Mouse (Mus musculus) stomach, embryonic 14.5 days (tissue): Measurements from ENCODE around the gene Hirip3. TPM values are rescaled to one million over a fixed set of nuclear protein-coding genes. Genes with fewer than 3 reads are reported as not detected.
A peak's percentile ranks its signal among the peaks of the same experiment; 100 is the strongest.

ENCODE experiments used
- ATAC-seq: fragments of 200-750 bp; cut with Nextera tagmentation; 2 replicates; pipeline ENCODE4 v1.8.0; 2017; ENCODE audit warnings: low read depth, moderate TSS enrichment; ENCODE audit not compliant: insufficient number of reproducible peaks, insufficient read depth, low FRiP score
- H3K27ac ChIP-seq: fragments of 300-500 bp; sonication (generic); 2 replicates; pipeline ENCODE4 v1.5.1; 2014; ENCODE audit warnings: mild to moderate bottlenecking, low read length, moderate library complexity, mixed read lengths
- H3K27me3 ChIP-seq: fragments of 300-500 bp; sonication (generic); 2 replicates; pipeline ENCODE4 v1.6.1; 2014; ENCODE audit warnings: low read length, control low read depth, mixed read lengths; ENCODE audit not compliant: control insufficient read depth, insufficient read depth
- H3K36me3 ChIP-seq: fragments of 300-500 bp; sonication (generic); 2 replicates; pipeline ENCODE4 v1.6.1; 2014; ENCODE audit warnings: mild to moderate bottlenecking, control low read depth, low read length, moderate library complexity, mixed read lengths; ENCODE audit not compliant: control insufficient read depth, insufficient read depth
- H3K4me1 ChIP-seq: fragments of 300-500 bp; sonication (generic); 2 replicates; pipeline ENCODE4 v1.6.1; 2014; ENCODE audit warnings: low read length, control low read depth, mixed read lengths; ENCODE audit not compliant: control insufficient read depth, insufficient read depth
- H3K4me2 ChIP-seq: fragments of 300-500 bp; sonication (generic); replicated peaks from 2 replicates; pipeline ENCODE4 v1.6.1; 2014; ENCODE audit warnings: low read depth, low read length, control low read depth
- H3K4me3 ChIP-seq: fragments of 300-500 bp; sonication (generic); 2 replicates; pipeline ENCODE4 v1.5.1; 2014; ENCODE audit warnings: low read depth, low read length, control low read depth
- H3K9ac ChIP-seq: fragments of 300-500 bp; sonication (generic); replicated peaks from 2 replicates; pipeline ENCODE4 v1.6.1; 2014; ENCODE audit warnings: low read depth, mild to moderate bottlenecking, control low read depth, low read length, moderate library complexity, mixed read lengths
- H3K9me3 ChIP-seq: fragments of 300-500 bp; sonication (generic); 2 replicates; pipeline ENCODE4 v1.6.1; 2016; ENCODE audit warnings: low read depth, low read length, control low read depth; ENCODE audit not compliant: control insufficient read depth
- WGBS: fragments of 180-500 bp; shearing (Covaris S2); extraction: QIAGEN DNeasy Blood & Tissue Kit; methylation state at CpG from one replicate; pipeline ENCODE4 v1.1.7; 2014; 5-methylcytosine and 5-hydroxymethylcytosine counted together
- polyA plus RNA-seq: library from polyadenylated mRNA; unstranded; fragments of >200 nt; fragmentation: Nextera tagmentation; extraction: Ambion mirVana; gene quantifications from 2 replicates; pipeline ENCODE4 v1.2.1, GENCODE M21; 2014

Gene Hirip3
- polyA plus RNA-seq, 1 experiment from 2014 or later = 21.2 TPM

DNA sequence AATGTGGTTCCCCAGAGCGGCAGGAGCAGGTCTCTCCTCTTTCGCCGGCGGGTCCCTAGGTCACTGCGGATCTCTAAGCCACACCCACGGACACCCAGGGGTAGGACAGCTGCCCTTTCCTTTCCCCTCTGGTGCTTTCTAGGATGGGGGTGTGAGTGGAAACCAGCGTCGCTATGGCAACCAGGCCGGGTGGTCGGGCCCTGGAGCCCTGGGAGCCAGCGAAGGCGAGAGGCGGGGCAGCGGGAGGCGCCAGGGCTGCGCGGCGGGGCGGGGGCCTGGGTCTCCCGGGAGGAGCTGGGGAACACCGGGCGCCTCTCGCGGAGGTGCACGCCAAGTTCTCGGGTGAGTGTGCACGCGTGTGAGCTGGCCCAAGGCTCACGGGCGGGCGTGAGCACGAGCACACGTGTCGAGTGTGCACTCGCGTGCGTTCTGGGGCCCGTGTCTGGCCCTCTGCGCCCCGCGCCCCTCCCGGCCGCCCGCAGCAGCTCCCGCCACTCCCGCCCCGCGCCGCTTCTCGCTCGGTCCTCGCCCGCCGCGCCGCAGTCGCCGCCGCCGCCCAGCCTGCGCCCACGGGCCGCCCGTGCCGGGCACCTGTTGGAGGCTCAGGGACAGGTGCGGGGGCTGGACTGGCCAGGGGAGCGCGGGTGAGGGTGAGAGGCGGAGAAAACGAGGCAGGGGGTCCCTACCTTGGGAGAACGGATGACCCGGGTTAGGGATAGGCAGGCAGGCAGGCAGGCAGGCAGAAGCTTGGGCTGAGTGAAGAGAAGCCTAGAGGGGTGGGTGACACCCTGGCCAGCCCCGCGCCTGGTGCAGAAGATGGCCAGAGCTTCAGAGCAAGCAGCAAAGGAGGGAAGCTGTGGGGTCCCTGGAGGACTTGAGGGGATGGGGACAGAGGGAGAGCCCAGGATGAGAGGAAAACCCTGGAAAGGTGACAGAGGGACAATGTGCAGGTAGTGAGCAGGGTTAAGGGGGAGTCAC is 14.1 kb upstream of the Hirip3 start:
- H3K27ac ChIP-seq = no peak overlapping the region
- H3K4me3 ChIP-seq = peak overlapping the region; percentile 50
- under 1% methylated on average over 74 of the region's 74 CpGs for WGBS
- peak overlapping the region; percentile 99 for H3K4me2 ChIP-seq
- peaks cover 12% of the 10 kb centered on the region for H3K27me3 ChIP-seq
- peaks cover 10% of the 10 kb centered on the region; the same call in 1 of the 2 replicates for H3K4me1 ChIP-seq
- peak overlapping the region; percentile 52 for H3K9ac ChIP-seq
- peak; percentile 15; the same call in 1 of the 2 replicates for ATAC-seq
- peaks cover 6% of the 10 kb centered on the region for H3K36me3 ChIP-seq
- H3K9me3 ChIP-seq = no peaks in the 10 kb centered on the region

DNA sequence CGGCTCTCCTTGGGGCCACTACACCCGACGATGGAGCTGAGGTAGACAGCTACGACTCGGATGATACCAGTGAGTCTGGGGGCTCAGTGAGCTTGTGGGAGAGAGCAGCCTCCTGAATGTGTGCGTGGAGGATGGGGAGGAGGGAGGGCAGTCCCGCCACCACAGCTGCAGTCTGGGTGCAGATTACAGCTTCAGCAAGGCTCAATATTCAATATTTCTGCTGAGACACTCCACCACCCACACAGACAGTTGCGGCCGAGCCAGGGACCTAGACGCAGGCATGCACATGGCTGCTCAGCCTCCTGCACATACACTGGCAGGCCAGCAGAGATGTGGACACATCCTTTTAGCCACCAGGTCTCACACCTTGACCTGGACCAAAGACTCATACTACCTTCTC is 13.0 kb upstream of the Hirip3 start:
- WGBS = 21% methylated on average over 10 of the region's 10 CpGs

DNA sequence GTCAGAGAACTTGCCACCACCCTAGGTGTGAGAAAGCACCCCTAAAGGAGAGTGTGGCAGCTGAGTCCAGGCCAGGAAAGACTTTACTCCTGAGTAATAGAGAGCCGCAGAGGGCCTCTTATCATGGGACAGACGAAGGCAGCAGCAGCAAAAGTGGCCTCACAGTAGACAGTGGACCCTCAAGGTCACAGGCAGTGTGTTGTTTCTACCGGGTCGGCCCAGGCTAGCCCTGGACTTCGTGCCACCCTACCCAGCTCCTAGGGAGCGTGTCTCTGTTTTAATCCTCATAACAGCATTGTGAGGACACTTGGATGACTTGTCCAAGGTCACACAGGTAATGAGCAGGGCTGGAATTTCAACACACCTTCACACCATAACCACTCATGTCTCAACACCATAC is 11.6 kb upstream of the Hirip3 start:
- Histone ChIP-seq H3K9me3 (no peaks in the 10 kb centered on the region), H3K4me2 (no peak overlapping the region), H3K27me3 (peaks cover 12% of the 10 kb centered on the region), H3K4me3 (no peak overlapping the region), H3K27ac (no peak overlapping the region), H3K4me1 (peaks cover 10% of the 10 kb centered on the region; the same call in 1 of the 2 replicates), H3K36me3 (peaks cover 25% of the 10 kb centered on the region), H3K9ac (no peak overlapping the region)
- WGBS = 80% methylated on average over 6 of the region's 6 CpGs
- ATAC-seq = no peak

More for the DNA sequence above, 13.0 kb upstream of the Hirip3 start:
- no peak overlapping the region for H3K27ac ChIP-seq
- no peak overlapping the region for H3K9ac ChIP-seq
- H3K36me3 ChIP-seq = peaks cover 17% of the 10 kb centered on the region
- H3K4me2 ChIP-seq = peak overlapping the region; percentile 99; the same call in 1 of the 2 replicates
- peak overlapping the region; percentile 50 for H3K4me3 ChIP-seq
- peaks cover 10% of the 10 kb centered on the region; the same call in 1 of the 2 replicates for H3K4me1 ChIP-seq
- ATAC-seq = no peak
- H3K27me3 ChIP-seq = peaks cover 12% of the 10 kb centered on the region
- no peaks in the 10 kb centered on the region for H3K9me3 ChIP-seq

DNA sequence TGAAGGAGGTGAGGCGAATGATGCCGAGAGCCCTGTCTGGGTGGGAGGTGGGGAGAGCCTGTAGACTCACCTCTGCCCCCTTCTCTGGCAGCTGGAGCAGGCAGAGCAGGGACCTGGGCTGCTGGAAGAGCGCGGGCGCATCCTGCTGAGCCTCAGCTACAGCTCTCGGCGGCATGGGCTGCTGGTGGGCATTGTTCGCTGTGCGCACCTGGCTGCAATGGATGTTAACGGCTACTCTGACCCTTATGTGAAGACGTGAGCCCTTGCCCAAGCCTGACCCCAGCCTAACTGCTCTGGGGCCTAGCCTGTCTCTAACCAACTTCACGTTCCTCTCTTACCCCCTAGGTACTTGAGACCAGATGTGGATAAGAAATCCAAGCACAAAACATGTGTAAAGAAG is 10.6 kb upstream of the Hirip3 start:
- Histone ChIP-seq H3K4me1 (peaks cover 10% of the 10 kb centered on the region; the same call in 1 of the 2 replicates), H3K9me3 (no peaks in the 10 kb centered on the region), H3K4me3 (no peak overlapping the region), H3K36me3 (peaks cover 31% of the 10 kb centered on the region), H3K27ac (no peak overlapping the region), H3K4me2 (no peak overlapping the region), H3K9ac (no peak overlapping the region), H3K27me3 (peaks cover 12% of the 10 kb centered on the region)
- no peak for ATAC-seq
- 48% methylated on average over 12 of the region's 12 CpGs for WGBS

DNA sequence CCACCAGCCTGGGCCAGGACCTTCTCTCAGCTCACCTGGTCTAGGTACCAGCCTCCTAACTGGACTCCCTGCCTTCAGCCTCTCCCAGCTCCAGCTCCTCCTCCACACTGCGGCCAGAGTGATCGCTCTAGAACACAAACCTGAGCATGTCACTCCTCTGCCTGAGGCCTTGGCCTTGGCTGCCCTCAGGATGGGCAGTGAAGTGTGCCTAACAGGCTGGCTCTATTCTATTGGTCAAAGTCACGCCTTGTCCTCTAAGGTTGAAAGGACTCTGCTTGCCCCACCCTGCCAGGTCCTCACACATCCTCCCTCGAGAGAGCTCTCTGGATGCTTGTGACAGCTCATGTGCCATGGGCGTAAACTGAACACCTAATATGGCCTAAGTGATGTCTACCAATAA is 8.3 kb upstream of the Hirip3 start:
- Histone ChIP-seq H3K4me3 (no peak overlapping the region), H3K4me1 (peaks cover 1% of the 10 kb centered on the region; the same call in 1 of the 2 replicates), H3K9ac (no peak overlapping the region), H3K27me3 (peaks cover 8% of the 10 kb centered on the region), H3K4me2 (no peak overlapping the region), H3K9me3 (no peaks in the 10 kb centered on the region), H3K27ac (no peak overlapping the region), H3K36me3 (peaks cover 37% of the 10 kb centered on the region)
- 88% methylated on average over 5 of the region's 5 CpGs for WGBS
- no peak for ATAC-seq

DNA sequence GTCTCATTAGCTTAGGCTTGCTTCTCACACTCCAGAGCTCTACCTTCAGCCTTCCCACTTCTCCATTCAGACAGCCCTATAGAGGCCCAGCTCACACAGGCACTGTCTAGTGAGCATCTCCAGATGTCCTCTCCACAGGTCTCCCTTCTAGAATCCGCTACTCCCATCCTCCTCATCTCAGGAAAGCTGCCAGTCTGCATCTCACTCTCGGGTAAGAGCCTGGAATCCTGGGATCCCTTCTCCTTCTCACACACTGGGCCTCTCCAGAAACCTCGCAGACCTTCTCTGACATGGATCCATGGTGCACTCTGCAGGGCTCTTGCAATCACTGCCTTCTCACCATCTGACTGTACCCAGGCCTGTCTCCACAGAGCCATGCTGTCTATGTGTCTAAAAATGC is 6.1 kb upstream of the Hirip3 start:
- Histone ChIP-seq H3K4me2 (no peak overlapping the region), H3K27me3 (no peaks in the 10 kb centered on the region), H3K27ac (no peak overlapping the region), H3K4me3 (no peak overlapping the region), H3K36me3 (peaks cover 47% of the 10 kb centered on the region), H3K9ac (no peak overlapping the region), H3K9me3 (no peaks in the 10 kb centered on the region), H3K4me1 (no peaks in the 10 kb centered on the region)
- no peak for ATAC-seq
- WGBS = 90% methylated on average over 3 of the region's 3 CpGs

DNA sequence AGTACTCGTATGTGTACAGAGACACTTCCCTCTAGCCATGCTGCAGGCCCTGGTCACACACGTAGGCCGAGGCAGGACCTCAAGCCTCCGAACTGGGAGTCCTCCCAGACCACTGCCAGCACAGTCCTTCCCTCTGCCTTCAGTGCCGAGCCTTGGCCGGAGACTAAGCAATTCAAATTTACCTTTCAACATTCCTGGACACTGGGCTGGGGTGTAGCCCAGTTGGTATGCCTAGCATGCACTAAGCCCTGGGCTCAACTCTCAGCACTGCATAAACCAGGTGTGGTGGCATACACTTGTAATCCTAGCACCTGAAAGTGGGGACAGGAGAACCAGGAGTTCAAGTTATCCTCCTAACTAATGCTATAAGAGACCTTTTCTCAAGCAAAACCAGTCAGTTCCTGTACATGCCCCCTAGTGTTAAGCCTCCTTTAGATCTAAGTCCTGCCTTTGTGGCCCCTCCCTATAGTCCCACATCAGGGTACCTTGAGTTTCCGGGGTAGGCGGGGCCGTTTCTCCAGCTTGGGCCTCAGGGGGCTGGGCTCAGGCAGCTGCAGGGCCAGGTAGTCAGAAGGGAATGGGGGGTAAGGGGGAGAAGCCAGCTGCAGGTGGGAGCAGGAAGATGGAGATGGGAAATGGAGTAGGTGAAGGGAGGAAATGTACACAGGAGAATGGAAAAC is 4.9 kb upstream of the Hirip3 start:
- peaks cover 44% of the 10 kb centered on the region for H3K36me3 ChIP-seq
- no peak overlapping the region for H3K4me3 ChIP-seq
- WGBS = 63% methylated on average over 9 of the region's 9 CpGs
- no peak overlapping the region for H3K4me2 ChIP-seq
- no peaks in the 10 kb centered on the region for H3K4me1 ChIP-seq
- no peaks in the 10 kb centered on the region for H3K27me3 ChIP-seq
- H3K27ac ChIP-seq = no peak overlapping the region
- no peak overlapping the region for H3K9ac ChIP-seq
- H3K9me3 ChIP-seq = no peaks in the 10 kb centered on the region
- ATAC-seq = peak; percentile 46; the same call in 1 of the 2 replicates

DNA sequence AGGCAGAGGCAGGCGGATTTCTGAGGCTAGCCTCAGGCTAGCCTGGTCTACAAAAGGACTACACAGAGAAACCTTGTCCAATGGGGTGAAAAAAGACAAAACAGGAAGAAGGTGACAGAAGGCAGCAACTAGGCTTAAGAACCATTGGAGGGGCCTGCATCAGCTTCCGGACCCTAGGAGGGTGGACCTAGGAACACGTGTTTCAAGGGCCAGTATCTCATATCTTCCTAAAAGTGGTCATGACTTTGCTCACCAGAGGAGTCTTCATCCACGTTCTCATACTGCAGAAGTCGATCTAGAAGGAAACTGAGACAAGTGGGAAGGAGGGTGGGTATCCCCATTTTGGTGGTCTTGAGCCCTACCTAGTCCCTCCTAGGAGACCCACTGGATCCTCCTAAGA is 785 bp upstream of the Hirip3 start:
- WGBS = 65% methylated on average over 5 of the region's 5 CpGs
- no peak overlapping the region; the same call in 1 of the 2 replicates for H3K27ac ChIP-seq
- H3K4me1 ChIP-seq = peaks cover 18% of the 10 kb centered on the region
- H3K4me2 ChIP-seq = peak overlapping the region; percentile 90
- H3K4me3 ChIP-seq = peak overlapping the region; percentile 56
- peaks cover 34% of the 10 kb centered on the region for H3K36me3 ChIP-seq
- peak overlapping the region; percentile 71 for H3K9ac ChIP-seq
- no peaks in the 10 kb centered on the region for H3K27me3 ChIP-seq
- ATAC-seq = no peak
- H3K9me3 ChIP-seq = no peaks in the 10 kb centered on the region
